Comparison of ENCODE assay signal across 26 mouse cellular contexts in genomic region chr2:169802241-169802640, GRCm38 (mm10).
"Had no signal": no experiment of that assay in that cellular context is flagged by ENCODE, and none has a peak within 500 bp of the region (broad histone marks: within the 10 kb centered on the region; RNA-seq: fewer than 3 reads in every experiment).

No protein-coding gene starts in this region.

- H3K9ac ChIP-seq: embryonic facial prominence, embryonic 12.5 days; embryonic facial prominence, embryonic 13.5 days; embryonic facial prominence, embryonic 15.5 days; forebrain, embryonic 12.5 days; forebrain, embryonic 13.5 days; forebrain, embryonic 15.5 days; forebrain, postnatal 0 days had no signal

- H3K36me3 ChIP-seq: embryonic facial prominence, embryonic 10.5 days; embryonic facial prominence, embryonic 12.5 days; embryonic facial prominence, embryonic 13.5 days; embryonic facial prominence, embryonic 15.5 days; forebrain, embryonic 10.5 days; forebrain, embryonic 12.5 days; forebrain, embryonic 15.5 days had no signal

- H3K27me3 ChIP-seq: embryonic facial prominence, embryonic 12.5 days; embryonic facial prominence, embryonic 13.5 days; embryonic facial prominence, embryonic 15.5 days; forebrain, embryonic 15.5 days had no signal

- H3K27ac ChIP-seq: embryonic facial prominence, embryonic 10.5 days; embryonic facial prominence, embryonic 12.5 days; embryonic facial prominence, embryonic 13.5 days; embryonic facial prominence, embryonic 15.5 days; forebrain, embryonic 10.5 days; forebrain, embryonic 12.5 days; forebrain, embryonic 13.5 days; forebrain, embryonic 15.5 days; gastrocnemius, adult 2 months; heart, adult 2 months; heart, embryonic 10.5 days had no signal

- H3K4me1 ChIP-seq: embryonic facial prominence, embryonic 12.5 days; embryonic facial prominence, embryonic 13.5 days; embryonic facial prominence, embryonic 15.5 days; forebrain, embryonic 10.5 days; forebrain, embryonic 12.5 days; forebrain, embryonic 13.5 days; forebrain, embryonic 15.5 days had no signal

- H3K4me2 ChIP-seq: embryonic facial prominence, embryonic 12.5 days; embryonic facial prominence, embryonic 13.5 days; embryonic facial prominence, embryonic 15.5 days; forebrain, embryonic 12.5 days; forebrain, embryonic 13.5 days; forebrain, embryonic 15.5 days; heart, embryonic 11.5 days had no signal

- DNase-seq: cerebellum, adult 9-11 months; cerebellum, postnatal 14 days; cerebellum, postnatal 25 days; cerebellum, postnatal 36 days; embryo, embryonic 11 days; forebrain, postnatal 0 days; gastrocnemius, adult 2 months; gastrocnemius, postnatal 10 days; gastrocnemius, postnatal 14 days; gastrocnemius, postnatal 25 days; gastrocnemius, postnatal 36 days; heart, adult 11 months; heart, adult 18-20 months; heart, adult 2 months had no signal

- ATAC-seq: forebrain, embryonic 13.5 days; forebrain, embryonic 15.5 days; forebrain, embryonic 16.5 days; forebrain, postnatal 0 days had no signal

- H3K4me3 ChIP-seq: embryonic facial prominence, embryonic 10.5 days; embryonic facial prominence, embryonic 12.5 days; embryonic facial prominence, embryonic 13.5 days; embryonic facial prominence, embryonic 15.5 days; erythroblast, embryonic 14.5 days; forebrain, embryonic 10.5 days; forebrain, embryonic 12.5 days; forebrain, embryonic 13.5 days; forebrain, embryonic 15.5 days; gastrocnemius, adult 2 months; heart, adult 2 months; heart, embryonic 10.5 days had no signal

- H3K9me3 ChIP-seq: embryonic facial prominence, embryonic 10.5 days; embryonic facial prominence, embryonic 12.5 days; embryonic facial prominence, embryonic 13.5 days; embryonic facial prominence, embryonic 15.5 days; forebrain, embryonic 10.5 days; forebrain, embryonic 12.5 days; forebrain, embryonic 13.5 days; forebrain, embryonic 15.5 days; heart, embryonic 10.5 days had no signal
